Mouse (Mus musculus) layer of hippocampus, adult 8-10 months (tissue): ENCODE measurements around the gene Kcnh1. TPM values are rescaled to one million over a fixed set of nuclear protein-coding genes. Genes with fewer than 3 reads are reported as not detected.

Source experiments
- DNase-seq, 2 experiments: peaks; one replicate each; pipeline ENCODE4 v3.0.0; 2022; ENCODE audit warnings: low spot score in 2 of 2
- total RNA-seq, 4 experiments: library from RNA; stranded (reverse); gene quantifications; 2 replicates each; pipeline ENCODE4 v1.2.4; 2022

Kcnh1 gene
- total RNA-seq, 4 experiments from 2014 or later = 28.9 to 35.3 (median 32.4) TPM

- DNase-seq = peak; percentile 47 to 53
Measured at GRCm38 (mm10) chr1:192266956-192267355, 76.4 kb downstream of the Kcnh1 start.

- DNase-seq = no peak
Measured at GRCm38 (mm10) chr1:192268878-192269277, 78.3 kb downstream of the Kcnh1 start.

- DNase-seq = no peak
Measured at GRCm38 (mm10) chr1:192269911-192270310, 79.3 kb downstream of the Kcnh1 start.

GRCm38 (mm10) chr1:192277801-192278385 is 87.3 kb downstream of the Kcnh1 start:
- no peak for DNase-seq

GRCm38 (mm10) chr1:192284340-192284739 is 93.8 kb downstream of the Kcnh1 start:
- DNase-seq = no peak

GRCm38 (mm10) chr1:192284950-192285349 is 94.4 kb downstream of the Kcnh1 start:
- DNase-seq = no peak

- no peak for DNase-seq
Measured at GRCm38 (mm10) chr1:192288456-192288855, 97.9 kb downstream of the Kcnh1 start.

GRCm38 (mm10) chr1:192291286-192291685 is 100.7 kb downstream of the Kcnh1 start:
- no peak for DNase-seq

- DNase-seq = no peak
Measured at GRCm38 (mm10) chr1:192293391-192293790, 102.8 kb downstream of the Kcnh1 start.

GRCm38 (mm10) chr1:192293921-192294320 is 103.3 kb downstream of the Kcnh1 start:
- no peak for DNase-seq

GRCm38 (mm10) chr1:192295243-192295860 is 104.8 kb downstream of the Kcnh1 start:
- no peak for DNase-seq

GRCm38 (mm10) chr1:192295902-192296301 is 105.3 kb downstream of the Kcnh1 start:
- DNase-seq = no peak

GRCm38 (mm10) chr1:192297481-192298128 is 107.0 kb downstream of the Kcnh1 start:
- no peak for DNase-seq

GRCm38 (mm10) chr1:192300417-192300816 is 109.8 kb downstream of the Kcnh1 start:
- no peak for DNase-seq

GRCm38 (mm10) chr1:192303615-192304014 is 113.0 kb downstream of the Kcnh1 start:
- DNase-seq = no peak

GRCm38 (mm10) chr1:192305155-192305554 is 114.6 kb downstream of the Kcnh1 start:
- DNase-seq = no peak

- no peak for DNase-seq
Measured at GRCm38 (mm10) chr1:192307055-192307454, 116.5 kb downstream of the Kcnh1 start.

- DNase-seq = no peak
Measured at GRCm38 (mm10) chr1:192311298-192311697, 120.7 kb downstream of the Kcnh1 start.

- no peak for DNase-seq
Measured at GRCm38 (mm10) chr1:192311851-192312438, 121.4 kb downstream of the Kcnh1 start.

GRCm38 (mm10) chr1:192312446-192312845 is 121.9 kb downstream of the Kcnh1 start:
- no peak for DNase-seq

GRCm38 (mm10) chr1:192312998-192313397 is 122.4 kb downstream of the Kcnh1 start:
- DNase-seq = no peak

- DNase-seq = no peak
Measured at GRCm38 (mm10) chr1:192313571-192313972, 123.0 kb downstream of the Kcnh1 start.
